Mouse (Mus musculus) kidney, adult 8-10 months (tissue): Measurements from ENCODE around the gene Vezt.

ENCODE experiments used
- DNase-seq, 2 experiments: peaks; one replicate each; pipeline ENCODE4 v3.0.0; 2022

The Vezt gene

GRCm38 (mm10) chr10:93945843-93946499 lies 89.6 kb downstream of the Vezt start:
- no peak for DNase-seq

- DNase-seq = peak; percentile 5 to 11
These were observed 90.3 kb downstream of the Vezt start for GRCm38 (mm10) chr10:93945364-93945763.

- DNase-seq = no peak
These were observed 91.4 kb downstream of the Vezt start for GRCm38 (mm10) chr10:93944241-93944640.

- DNase-seq = no peak
These were observed 95.3 kb downstream of the Vezt start for GRCm38 (mm10) chr10:93940279-93940678.

- no peak for DNase-seq
These were observed 95.9 kb downstream of the Vezt start for GRCm38 (mm10) chr10:93939676-93940075.

- no peak for DNase-seq
These were observed 96.8 kb downstream of the Vezt start for GRCm38 (mm10) chr10:93938844-93939271.

GRCm38 (mm10) chr10:93933980-93934379 lies 101.6 kb downstream of the Vezt start:
- DNase-seq = no peak

GRCm38 (mm10) chr10:93932861-93933260 lies 102.8 kb downstream of the Vezt start:
- no peak for DNase-seq

- DNase-seq = no peak
These were observed 103.6 kb downstream of the Vezt start for GRCm38 (mm10) chr10:93932020-93932419.

- DNase-seq = no peak
These were observed 104.2 kb downstream of the Vezt start for GRCm38 (mm10) chr10:93931431-93931830.

- no peak for DNase-seq
These were observed 105.3 kb downstream of the Vezt start for GRCm38 (mm10) chr10:93930236-93930824.

- no peak for DNase-seq
These were observed 111.0 kb downstream of the Vezt start for GRCm38 (mm10) chr10:93924666-93925065.

- DNase-seq = no peak
These were observed 114.5 kb downstream of the Vezt start for GRCm38 (mm10) chr10:93921160-93921559.

- peak; percentile 41 to 47 for DNase-seq
These were observed 116.4 kb downstream of the Vezt start for GRCm38 (mm10) chr10:93919227-93919626.

- DNase-seq = peak; percentile 45 to 47
These were observed 116.9 kb downstream of the Vezt start for GRCm38 (mm10) chr10:93918701-93919100.

GRCm38 (mm10) chr10:93918087-93918486 lies 117.5 kb downstream of the Vezt start:
- DNase-seq = no peak

GRCm38 (mm10) chr10:93916778-93917177 lies 118.8 kb downstream of the Vezt start:
- DNase-seq = no peak

GRCm38 (mm10) chr10:93915531-93916275 lies 119.9 kb downstream of the Vezt start:
- no peak for DNase-seq

GRCm38 (mm10) chr10:93913525-93913924 lies 122.1 kb downstream of the Vezt start:
- DNase-seq = no peak

GRCm38 (mm10) chr10:93912917-93913316 lies 122.7 kb downstream of the Vezt start:
- no peak for DNase-seq

GRCm38 (mm10) chr10:93912136-93912855 lies 123.3 kb downstream of the Vezt start:
- no peak for DNase-seq

- no peak for DNase-seq
These were observed 124.3 kb downstream of the Vezt start for GRCm38 (mm10) chr10:93911326-93911725.

GRCm38 (mm10) chr10:93909811-93910446 lies 125.7 kb downstream of the Vezt start:
- no peak for DNase-seq
